Mouse (Mus musculus): Measurements from ENCODE around the gene Tmem120b.
"Not testable (repeated sequence)": the region's sequence is repeated elsewhere in the genome, so short reads cannot be mapped to it uniquely, and the experiment has no call there.

The Tmem120b gene

DNA sequence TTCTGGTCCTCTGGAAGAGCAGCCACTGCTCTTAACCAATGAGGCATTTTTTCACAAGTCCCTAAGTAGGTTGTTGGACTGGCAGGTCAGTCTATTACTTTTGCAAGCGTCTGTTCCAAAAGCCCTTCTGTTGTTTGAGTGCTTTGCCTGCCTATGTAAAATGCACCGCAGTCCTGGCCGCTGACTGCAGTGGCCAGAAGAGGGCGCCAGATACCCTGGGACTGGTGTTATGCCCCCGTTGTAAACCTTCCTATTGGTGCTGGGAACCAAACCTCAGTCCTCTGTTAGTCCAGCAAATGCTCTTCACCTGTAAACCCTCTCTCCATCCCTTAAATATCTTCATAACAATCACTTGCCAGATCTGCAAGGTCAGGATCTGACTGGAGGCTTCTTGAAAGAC lies 16.5 kb upstream of the Tmem120b start:
- DNase-seq (ENCODE audit: low spot score) = no peak

DNA sequence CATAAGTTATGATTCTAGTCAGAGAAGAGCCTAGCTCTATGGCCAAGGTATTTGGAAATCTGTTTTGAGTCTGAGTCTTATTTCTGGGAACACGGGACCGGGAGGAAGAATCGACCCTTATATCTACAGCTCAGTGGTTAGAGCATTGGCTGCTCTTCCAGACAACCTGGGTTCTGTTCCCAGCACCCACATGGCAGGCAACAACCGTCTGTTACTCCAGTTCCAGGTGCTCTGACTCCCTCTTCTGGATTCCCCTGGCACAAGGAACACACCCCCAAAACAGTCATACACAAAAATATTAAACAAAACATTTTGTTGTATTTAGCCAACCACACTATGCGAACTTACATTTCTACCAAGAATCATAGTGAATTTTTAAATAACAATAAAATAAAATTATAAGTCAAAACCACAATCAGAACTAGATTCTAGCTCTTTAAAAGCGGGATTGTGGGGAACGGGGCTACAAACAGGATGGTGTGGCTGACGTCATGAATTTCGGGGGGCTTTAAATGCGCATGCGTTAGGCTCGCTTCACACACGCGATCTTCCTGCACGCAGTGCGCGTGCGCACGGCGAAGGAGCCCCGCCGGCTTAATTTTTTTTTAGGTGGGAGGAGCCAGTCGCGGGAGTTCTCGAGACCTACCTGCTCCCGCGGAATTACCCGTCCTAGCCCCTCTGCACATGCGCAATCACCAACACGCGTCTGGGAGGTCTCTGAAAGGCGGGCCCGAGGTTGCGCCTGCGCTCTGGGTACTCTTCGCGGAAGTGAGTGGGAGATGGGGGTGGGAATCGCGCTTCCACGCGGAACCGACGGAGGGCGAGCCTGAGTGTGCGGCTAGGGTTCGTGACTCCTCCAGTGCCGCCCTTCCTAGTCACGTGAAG lies 10.6 kb upstream of the Tmem120b start:
- DNase-seq (ENCODE audit: low spot score) = peak; percentile 100

DNA sequence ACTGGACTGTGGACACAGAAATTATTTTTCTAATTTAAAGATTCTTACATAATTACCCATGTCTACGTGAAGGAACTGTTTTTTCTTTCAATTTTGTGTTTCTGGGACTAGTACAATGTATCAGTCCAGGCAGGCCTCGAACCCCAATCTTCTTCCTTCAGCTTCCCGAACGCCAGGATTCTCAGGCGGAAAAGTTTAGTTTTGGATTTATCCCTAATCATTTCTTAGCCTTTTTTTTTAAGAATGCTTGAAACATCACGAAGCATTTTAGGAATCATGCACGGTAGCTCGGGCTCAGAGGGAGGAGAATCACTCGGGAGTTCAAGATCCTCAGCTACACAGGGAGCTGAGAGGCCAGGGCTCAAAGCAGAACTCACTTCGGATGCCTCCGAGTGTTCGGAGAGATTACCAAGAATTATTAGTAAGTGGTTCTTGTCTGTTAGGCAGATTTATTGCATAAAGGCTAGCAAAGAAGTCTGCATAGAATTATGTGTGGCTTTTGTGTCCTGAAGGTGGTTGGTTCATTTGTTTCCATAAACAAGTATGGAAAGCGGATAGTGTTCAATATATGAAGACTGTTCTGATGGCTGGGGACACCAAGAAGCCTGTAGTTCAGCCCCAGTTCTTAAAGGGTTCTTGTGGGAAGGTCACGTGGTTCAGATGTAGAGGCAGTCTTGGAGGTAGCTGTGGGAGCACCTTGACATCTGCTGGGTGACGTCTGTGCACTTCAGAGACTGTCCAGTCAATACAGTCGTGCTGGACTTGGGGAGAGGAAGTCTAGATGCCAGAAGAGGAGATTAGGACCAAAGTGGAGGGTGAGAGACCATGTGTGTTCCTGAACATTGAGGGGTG lies 9.7 kb upstream of the Tmem120b start:
- DNase-seq (ENCODE audit: low spot score) = no peak

DNA sequence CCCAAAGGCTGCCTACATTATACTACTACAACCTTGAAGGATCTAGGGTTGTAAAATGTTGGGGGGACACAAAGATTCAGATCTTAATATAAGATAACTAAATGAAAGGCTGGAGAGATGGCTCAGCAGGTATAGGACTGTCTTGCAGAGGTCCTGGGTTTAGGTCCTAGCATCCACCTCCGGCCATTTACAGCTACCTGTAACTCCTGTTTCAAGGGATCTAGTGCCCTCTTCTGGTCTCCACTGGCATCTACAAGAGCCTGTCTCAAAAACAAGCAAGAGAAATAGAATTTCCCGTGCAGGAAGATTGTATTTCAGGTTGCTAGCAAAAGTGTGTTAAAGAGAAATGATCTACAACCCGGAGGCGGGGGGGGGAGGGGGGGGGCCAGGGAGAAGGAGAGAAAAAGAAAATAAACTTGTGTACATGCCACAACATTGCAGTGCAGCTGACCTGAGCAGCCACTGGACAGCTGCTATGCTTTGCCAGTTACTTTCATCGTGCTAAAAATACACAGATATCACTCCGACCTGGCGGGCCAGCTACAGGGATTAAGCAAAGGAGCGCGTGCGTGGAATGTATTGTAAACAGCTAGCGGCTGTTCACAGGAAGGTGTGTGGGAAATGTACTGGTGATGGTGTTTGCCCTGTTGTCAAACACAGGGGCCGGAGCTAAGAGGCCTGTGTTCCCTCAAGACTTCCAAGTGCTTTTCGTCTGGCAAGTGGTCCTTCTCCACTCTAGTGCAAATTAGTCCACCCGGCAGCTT lies 8.3 kb upstream of the Tmem120b start:
- peak; percentile 65 for DNase-seq (ENCODE audit: low spot score)

DNA sequence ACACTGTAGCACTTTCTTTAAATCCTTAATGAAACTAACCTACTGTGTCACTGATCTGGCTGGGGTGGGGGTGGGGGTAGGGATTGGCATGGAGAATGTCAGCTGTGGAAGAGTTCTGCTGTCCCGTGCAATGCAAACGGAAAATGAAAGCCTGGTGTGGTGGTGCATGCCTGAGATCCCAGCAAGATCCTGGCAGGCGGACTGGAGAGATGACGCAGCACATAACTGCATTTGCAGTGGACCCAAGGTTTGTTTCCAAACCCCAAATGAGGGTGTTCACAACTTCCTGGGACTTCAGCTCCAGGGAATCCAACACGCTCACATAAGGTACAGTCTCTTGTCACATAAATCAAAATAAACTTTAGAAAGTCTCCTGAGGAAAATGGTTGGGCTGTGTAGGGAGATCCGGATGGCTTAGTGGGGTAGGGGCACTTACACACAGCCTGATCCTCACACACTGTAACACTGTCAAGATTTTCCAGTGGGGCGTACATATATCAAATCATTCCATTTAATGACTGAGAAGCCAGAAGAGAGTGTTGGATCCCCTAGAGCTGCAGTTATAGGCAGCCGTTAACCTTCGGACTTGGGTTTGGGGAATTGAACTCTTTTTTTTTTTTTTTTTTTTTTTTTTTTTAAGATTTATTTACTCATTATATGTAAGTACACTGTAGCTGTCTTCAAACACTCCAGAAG lies 7.4 kb upstream of the Tmem120b start:
- no peak for DNase-seq (ENCODE audit: low spot score)

DNA sequence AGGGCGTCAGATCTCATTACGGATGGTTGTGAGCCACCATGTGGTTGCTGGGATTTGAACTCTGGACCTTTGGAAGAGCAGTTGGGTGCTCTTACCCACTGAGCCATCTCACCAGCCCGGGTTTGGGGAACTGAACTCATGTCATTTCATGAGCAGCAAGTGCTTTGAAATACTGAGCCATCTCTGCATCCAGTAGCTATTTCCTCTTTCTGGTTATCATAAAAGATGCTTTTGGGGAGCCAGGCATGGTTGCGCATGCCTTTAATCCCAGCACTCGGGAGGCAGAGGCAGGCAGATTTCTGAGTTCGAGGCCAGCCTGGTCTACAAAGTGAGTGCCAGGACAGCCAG lies 6.8 kb upstream of the Tmem120b start:
- DNase-seq (ENCODE audit: low spot score) = not testable (repeated sequence)

DNA sequence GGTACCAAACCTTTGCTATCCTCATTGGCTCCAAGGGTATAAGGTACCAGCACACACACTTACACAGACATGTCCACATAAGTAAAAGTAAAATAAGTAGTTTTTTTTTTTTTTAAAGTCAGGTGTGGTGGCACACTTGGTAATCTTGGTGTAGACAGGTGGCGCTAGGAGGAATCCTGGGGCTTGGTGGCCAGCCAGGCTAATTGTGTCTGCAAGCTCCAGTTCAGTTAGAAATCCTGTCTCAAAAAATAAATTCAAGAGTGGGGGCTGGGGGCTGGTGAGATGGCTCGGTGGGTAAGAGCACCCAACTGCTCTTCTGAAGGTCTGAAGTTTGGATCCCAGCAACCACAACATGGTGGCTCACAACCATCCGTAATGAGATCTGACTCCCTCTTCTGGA lies 5.1 kb upstream of the Tmem120b start:
- no peak for DNase-seq (ENCODE audit: low spot score)

DNA sequence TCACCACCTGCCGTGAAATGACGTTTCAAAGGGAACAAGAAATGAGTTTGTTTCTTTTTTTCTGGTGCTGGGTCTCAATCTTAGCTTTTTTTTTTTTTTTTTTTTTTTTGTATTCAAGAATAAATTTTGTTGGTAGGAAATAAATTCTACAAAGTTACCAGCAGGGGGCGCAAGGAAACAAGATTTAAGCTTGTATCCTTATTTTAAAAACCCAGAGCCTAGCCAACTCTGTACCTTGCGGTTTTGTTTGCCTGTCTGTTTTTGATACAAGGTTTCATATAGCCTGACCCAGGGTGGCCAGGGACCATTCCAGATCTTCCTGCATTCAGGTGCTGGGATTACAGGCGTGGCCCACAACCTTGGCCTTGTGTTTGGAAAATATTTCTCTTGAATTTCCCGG lies 4.0 kb upstream of the Tmem120b start:
- peak; percentile 91 for DNase-seq (ENCODE audit: low spot score)

DNA sequence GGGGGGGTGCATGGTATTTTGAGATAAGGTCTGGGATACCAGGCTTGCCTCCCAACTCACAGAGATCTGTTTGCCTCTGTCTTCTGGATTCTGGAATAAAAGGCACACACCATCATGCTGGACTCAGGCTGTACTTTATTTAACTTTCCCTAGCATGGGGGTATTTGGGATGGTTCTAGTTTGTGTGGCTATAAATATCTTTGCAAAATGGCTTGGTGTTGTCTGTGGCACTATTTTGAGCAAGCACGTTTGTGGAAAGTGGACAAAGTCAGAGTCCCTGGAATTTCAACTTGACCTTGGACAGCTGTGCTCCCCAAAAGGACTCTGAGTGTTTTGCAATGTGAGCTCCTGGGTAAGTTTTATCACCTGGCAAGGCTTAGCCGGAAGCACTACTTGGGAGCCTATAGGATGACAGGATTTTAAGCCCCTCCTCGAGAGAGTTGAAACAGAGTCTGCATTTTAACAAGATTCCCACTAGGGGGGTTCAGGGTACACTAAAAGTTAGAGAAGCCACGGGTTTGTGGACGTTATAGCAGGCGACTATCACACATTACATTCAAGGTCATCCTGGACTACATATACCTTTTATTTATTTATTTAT lies 720 bp upstream of the Tmem120b start:
- peak; percentile 57 for DNase-seq (ENCODE audit: low spot score)

DNA sequence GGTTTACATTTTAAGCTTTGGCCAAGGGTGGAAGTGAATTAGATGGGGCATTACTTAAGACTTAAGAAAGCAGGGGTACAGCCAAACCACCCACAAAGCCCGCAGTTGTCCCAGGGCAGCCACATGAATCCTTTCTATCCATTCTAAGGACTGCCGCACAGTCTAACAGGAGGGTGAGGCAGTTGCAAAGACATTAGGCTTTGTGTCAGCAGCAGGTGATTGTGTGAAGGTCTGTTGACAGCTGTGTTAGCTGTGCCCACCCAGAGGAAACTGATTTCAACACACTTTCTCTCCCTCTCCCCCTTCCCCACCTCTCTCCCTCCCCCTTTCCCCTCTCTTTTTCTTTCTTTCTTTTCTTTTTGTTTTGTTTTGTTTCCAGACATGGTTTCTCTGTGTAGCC lies 499 bp downstream of the Tmem120b start:
- no peak for DNase-seq (ENCODE audit: low spot score)

DNA sequence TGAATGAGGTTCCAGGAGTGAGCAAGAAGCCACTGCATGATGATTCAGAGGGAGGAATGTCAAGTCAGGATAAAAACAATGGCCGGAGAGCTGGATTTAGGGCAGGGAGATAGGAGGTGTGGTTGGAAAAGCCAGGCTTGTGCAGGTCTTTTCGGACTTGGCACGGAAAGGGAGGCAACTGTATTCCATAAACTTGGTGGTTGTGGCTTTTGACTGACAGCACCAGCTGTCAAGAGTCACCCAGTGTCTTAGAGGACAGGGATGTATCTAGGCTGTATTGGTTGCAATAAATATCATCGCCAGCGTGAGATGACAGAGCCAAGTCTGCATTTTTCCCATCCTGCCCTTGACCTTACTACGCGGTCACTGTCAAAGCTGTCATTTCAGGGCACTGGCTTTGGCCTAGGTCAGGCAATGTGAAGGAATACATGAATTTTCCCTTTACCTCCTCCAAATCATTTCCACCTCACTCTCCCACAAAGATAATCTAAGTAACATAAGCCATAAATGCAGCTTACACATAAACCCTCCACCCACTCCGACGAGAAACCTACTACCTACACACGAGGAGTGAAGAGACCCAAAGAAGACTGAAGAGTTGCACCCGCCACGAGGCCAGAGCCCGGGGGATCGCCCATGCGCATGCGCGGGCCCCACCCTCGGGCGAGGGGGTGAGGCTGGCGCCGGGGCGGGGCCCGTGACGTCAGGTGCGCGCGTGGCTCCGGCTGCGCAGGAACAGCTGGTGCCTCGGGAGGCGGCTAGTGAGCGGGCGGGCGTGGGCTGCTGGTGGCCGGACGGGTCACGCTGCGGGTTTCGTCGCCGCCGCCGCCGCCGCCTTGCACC lies 7.6 kb downstream of the Tmem120b start:
- peak; percentile 93 for DNase-seq (ENCODE audit: low spot score)

DNA sequence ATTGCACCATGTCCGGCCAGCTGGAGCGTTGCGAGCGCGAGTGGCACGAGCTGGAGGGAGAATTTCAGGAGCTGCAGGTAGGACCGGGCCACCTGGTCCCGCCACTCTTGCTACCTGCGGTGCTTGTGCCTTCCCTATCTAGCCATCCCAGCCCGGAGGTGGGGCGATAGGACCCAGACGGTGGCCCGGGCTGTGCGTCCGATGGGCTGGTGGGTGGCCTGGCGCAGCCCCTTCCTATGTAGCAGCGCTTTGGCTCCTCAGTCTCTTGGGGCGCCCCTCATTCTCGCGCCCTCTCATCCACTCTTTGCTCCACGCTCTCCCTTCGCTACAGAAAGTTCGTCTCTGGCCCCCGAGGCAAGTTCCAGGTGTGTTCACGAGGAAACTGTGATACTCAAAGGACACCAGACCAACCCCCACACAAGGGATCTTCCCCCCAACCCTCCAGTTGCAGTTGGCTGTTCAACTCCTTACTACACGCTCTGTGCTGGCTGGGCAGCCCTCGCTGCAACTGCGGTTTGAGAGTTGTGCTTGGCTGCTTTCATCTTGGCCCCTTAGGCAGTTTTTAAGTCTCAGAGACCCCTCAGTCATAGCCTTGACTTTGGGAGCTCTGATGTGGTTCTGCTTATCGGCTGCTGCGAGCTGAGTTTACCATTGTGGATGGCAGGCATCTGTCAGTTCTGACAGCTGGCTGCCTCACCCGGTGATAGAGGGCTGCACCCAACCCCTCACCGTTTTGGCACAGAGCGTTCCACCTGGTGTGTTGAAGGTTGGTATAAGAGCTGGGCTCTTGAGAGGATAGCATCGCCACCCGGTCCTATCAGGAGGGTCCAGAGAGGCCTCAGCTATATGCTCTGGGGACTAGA lies 8.4 kb downstream of the Tmem120b start:
- DNase-seq (ENCODE audit: low spot score) = peak; percentile 72

DNA sequence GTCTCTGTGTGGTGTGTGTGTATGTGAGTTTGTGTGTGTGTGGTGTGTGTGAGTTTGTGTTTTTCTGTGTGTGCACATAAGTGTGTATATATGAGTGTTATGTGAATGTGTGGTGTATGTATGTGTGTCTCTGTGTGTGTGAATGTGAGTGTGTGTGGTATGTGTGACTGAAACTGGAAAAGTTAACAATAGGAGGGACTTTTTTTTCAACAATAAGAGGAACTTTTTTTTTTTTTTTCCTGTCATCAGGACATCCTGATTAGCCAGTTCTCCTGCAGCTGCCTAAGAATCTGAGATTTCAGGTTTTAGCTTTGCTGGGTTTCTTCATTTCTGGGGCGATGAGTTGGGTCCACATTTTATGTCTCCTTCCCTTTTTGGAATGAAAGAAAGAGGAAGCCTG lies 11.4 kb downstream of the Tmem120b start:
- DNase-seq (ENCODE audit: low spot score) = no peak

DNA sequence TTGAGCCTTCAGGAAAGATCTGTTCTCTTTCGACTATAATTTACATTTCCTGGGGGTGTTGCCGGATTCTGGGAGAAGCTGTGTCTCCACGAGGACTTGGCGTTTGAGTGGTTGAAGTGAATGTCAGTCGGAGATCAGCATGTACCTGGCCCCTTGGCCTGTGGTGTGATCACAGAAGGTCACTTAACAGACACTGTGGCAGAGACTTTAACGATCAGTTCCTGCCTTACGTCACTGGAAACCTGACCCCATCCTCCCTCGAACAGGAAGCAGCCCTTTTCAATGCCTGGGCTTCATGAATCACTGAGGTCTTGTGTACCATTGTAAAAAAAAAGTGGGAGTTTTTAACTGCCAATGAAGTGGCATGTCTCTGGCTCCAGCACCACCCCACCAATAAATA lies 11.8 kb downstream of the Tmem120b start:
- DNase-seq (ENCODE audit: low spot score) = peak; percentile 53

DNA sequence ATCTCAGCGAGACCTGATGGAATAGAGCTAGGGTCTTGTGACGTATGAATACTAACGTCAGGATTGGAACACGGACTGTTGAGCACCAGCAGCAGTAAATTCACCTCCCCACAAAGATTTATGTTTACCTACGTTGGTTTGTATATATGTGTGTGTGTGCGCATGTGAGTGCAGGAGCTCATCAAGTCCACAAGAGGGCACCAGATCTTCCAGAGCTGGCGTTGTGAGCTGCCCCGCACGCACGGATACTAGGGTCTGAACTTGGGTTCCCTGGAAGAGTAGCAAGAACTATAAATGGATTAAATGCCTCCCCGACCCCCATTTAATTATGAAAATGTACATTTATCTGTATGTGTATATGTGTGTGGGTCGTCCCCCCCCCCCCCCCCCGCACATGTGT lies 12.3 kb downstream of the Tmem120b start:
- no peak for DNase-seq (ENCODE audit: low spot score)

DNA sequence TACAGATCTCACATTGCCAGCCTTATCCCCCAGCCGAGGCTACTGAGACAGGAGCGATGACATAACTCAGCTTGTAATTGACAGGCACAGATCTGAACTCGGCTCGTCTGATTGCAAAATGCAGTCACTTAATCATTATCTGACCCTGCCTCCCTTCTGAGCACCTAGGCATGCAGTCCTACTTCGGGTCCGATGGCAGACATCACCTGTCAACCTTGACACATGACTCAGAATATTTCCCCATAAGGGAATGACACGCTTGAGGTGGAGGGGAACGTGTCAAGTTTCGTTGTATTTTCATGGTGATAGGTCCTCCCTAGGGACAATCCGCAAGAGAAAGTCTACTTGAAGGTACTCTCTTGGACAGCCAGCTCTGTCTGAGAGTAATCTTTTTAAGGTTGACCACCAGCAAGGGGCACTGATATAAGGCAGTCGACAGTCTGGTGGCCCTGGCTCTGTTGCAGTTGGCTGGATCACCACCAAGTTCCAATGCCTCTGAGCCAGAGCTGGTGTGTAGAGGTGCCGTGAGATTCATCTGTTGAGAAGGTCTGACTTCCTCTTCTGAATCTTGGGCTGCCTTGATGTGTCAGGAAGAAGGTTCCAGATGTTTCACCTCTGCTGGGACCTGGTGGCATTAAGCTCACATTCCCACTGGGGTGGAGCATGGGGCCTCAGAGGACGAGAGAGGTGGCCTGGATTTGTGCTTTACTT lies 15.3 kb downstream of the Tmem120b start:
- no peak for DNase-seq (ENCODE audit: low spot score)

DNA sequence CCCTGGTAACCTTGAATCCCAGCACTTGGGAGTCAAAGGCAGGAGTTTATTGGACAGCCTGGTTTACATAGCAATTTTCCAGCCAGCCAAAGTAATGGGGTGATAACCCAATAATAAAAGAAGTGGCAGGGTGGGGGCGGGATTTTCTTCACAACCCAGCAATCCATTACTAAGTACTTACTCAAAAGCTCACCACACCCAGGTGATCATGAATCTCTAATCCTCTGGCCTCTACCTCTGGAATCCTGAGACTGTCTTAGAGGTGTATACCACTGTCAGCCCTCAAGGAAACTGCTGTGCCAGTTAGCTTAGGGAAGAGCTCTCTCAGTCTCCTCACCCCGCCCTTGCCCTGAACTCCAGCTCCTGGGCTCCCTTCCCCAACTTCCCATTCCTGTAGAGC lies 18.3 kb downstream of the Tmem120b start:
- no peak for DNase-seq (ENCODE audit: low spot score)

DNA sequence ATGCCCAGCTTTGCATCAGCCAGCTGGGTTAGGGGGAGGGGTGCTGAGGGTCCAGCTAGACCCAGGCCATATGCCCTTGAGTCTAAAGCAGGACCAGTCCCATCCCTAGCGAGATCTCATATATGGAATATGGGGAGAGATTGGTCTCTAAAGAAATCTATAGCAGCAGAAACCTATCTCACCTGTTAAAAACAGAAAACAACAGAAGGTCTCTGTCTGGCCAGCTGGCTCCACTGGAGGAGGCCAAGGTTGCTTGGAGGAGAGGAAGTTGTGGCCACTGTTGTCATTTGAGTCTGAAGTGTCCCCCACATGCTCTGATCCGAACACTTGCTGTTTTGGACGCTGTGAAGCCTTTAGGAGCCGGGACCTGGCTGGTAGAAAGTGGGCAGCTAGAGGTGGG lies 20.6 kb downstream of the Tmem120b start:
- no peak for DNase-seq (ENCODE audit: low spot score)
